Mouse (Mus musculus) limb, embryonic 10.5 days (tissue): ENCODE data around the gene Ier2. TPM values are rescaled to one million over a fixed set of nuclear protein-coding genes. Genes with fewer than 3 reads are reported as not detected.
A peak's percentile ranks its signal among the peaks of the same experiment; 100 is the strongest.

Experiments
- DNase-seq: peaks from one replicate; pipeline ENCODE4 v3.0.0-alpha.2; 2017; ENCODE audit warnings: low spot score
- H3K27ac ChIP-seq: fragments of 300-500 bp; sonication (generic); 2 replicates; pipeline ENCODE4 v1.5.1; 2016; ENCODE audit warnings: mild to moderate bottlenecking
- H3K27me3 ChIP-seq: fragments of 300-500 bp; sonication (generic); 2 replicates; pipeline ENCODE4 v1.6.1; 2016; ENCODE audit warnings: low read depth, mild to moderate bottlenecking; ENCODE audit not compliant: poor library complexity, severe bottlenecking
- H3K36me3 ChIP-seq: fragments of 300-500 bp; sonication (generic); 2 replicates; pipeline ENCODE4 v1.6.1; 2016; ENCODE audit warnings: mild to moderate bottlenecking, moderate library complexity
- H3K4me1 ChIP-seq: fragments of 300-500 bp; sonication (generic); 2 replicates; pipeline ENCODE4 v1.6.1; 2016
- H3K4me3 ChIP-seq: fragments of 300-500 bp; sonication (generic); 2 replicates; pipeline ENCODE4 v1.5.1; 2016; ENCODE audit warnings: mild to moderate bottlenecking, moderate library complexity
- H3K9me3 ChIP-seq: fragments of 300-500 bp; sonication (generic); replicated peaks from 2 replicates; pipeline ENCODE4 v1.6.1; 2016; ENCODE audit warnings: mild to moderate bottlenecking
- WGBS: fragments of 180-500 bp; shearing (Covaris S2); methylation state at CpG from one replicate; pipeline ENCODE4 v1.1.7; 2016; 5-methylcytosine and 5-hydroxymethylcytosine counted together
- polyA plus RNA-seq: library from polyadenylated mRNA; unstranded; fragments of >200 nt; fragmentation: Nextera tagmentation; extraction: Ambion mirVana; gene quantifications from 2 replicates; pipeline ENCODE4 v1.2.1, GENCODE M21; 2016

The Ier2 gene
- polyA plus RNA-seq, 1 experiment from 2014 or later, result 199 TPM

DNA sequence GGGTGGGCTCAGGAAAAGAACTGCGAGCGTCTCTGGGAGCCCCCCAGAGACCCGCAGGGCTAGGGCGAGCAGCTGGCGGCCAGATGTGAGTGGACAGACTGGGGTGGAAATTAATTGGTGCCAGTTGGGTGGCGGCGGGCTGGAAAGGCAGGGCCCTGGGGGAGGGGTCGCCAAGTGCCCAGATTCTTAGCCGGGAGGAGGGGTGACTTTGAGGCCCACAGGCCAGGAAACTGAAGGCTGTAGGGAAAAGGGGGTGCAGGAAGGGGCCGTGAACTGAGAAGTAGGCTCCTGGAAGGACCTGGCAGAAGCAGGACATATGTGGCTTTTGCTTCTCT, 6.5 kb downstream of the Ier2 start:
- no peaks in the 10 kb centered on the region for H3K9me3 ChIP-seq
- peak overlapping the region; percentile 54 for H3K4me3 ChIP-seq
- H3K36me3 ChIP-seq, result 0 out of 2 replicates have a peak, but pooled peaks cover 3% of the 10 kb centered on the region
- H3K4me1 ChIP-seq, result peaks cover 72% of the 10 kb centered on the region
- peak overlapping the region; percentile 98 for H3K27ac ChIP-seq
- no peaks in the 10 kb centered on the region for H3K27me3 ChIP-seq
- WGBS, result under 1% methylated on average over 10 of the region's 10 CpGs
- DNase-seq, result peak; percentile 99

DNA sequence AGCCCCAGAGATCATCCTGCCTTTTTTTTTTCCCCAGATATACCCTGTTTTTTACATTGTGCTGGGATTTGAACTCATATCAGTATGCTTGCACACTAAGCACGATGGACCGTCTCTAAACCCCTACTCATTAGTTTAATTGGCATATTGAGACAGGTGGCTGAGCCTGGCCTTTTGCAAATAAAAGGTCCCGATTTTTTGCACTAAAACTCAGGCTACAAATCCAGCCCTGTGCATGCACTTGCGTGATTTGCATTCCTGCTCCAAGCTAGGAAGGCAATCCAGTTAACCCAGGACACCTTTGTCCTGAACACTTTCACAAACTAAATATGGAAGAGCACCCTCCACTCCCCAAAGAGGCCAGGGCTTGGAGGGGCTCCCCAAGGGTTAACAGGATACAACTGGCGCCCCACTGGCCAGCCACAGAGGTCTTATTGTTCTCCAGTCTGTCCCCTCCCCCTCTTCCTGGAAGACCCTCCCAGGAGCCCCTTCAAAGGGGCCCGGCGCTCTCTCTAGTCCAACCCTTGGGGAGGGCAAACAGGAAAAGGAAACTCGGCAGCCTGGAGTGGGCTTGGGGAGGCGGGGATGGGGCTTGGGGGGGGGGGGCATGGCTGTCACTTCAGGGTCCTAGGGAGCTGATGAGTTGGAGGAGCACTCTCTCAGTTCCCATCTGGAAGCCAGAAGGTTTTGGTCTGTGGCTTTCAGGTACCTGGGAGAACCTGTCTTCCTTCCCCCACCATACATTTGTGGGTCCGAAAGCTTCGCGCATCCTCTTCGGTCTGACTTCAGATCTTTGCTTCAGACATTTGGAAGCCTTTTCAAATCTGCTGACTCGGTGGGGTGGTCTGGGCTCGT, 7.1 kb downstream of the Ier2 start:
- Histone ChIP-seq H3K27me3 (no peaks in the 10 kb centered on the region), H3K36me3 (0 out of 2 replicates have a peak, but pooled peaks cover 3% of the 10 kb centered on the region), H3K4me1 (peaks cover 77% of the 10 kb centered on the region), H3K4me3 (peak overlapping the region; percentile 54), H3K27ac (peak overlapping the region; percentile 98), H3K9me3 (no peaks in the 10 kb centered on the region)
- peak; percentile 89 for DNase-seq
- WGBS, result under 1% methylated on average over 15 of the region's 15 CpGs

DNA sequence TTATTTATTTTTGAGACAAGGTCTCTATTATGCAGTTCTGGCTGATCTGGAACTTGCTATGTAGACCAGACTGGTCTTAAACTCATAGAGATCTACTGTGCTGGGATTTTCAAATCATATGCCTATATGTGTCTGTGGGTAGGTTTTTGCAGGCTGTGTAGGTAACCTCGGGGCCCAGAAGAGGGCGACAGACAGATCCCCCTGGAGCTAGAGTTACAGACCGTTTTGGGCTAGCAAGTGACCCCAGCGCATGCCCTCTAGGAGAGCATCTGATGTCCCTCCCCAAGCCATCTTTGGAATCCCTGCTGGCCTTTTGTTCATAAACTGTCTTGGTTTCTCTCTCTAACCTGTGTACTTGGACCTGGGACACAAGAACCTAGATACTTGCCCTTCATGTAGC, 8.1 kb downstream of the Ier2 start:
- no peak for DNase-seq
- Histone ChIP-seq H3K4me1 (peaks cover 75% of the 10 kb centered on the region), H3K27me3 (no peaks in the 10 kb centered on the region), H3K36me3 (0 out of 2 replicates have a peak, but pooled peaks cover 3% of the 10 kb centered on the region), H3K27ac (peak overlapping the region; percentile 98), H3K4me3 (peak overlapping the region; percentile 54), H3K9me3 (no peaks in the 10 kb centered on the region)
- WGBS, result 33% methylated on average over 4 of the region's 4 CpGs

DNA sequence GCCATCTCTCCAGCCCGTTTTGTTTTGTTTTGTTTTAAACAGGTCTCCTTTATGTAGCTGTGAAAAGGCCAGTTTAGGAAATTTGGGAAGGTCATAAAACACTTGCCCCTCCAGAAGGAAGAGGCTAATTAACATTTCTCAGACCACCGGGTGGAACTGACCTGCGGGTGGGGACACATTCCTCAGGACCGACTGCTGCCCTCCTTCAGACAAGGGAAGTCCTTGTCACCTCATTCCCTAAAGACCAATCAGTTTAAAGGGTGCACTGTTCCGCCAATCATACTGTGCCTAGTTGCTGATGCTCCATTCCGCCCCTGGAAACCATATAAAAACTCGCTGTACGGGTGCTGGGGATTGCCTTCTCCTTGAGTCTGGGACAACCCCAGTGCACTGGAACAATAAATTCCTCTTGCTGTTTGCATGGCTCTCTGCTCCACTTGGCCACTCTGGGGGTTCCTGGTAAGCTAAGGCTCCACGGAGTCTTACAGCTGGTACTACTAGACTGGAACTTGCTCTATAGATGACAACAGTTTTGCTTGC, 9.5 kb downstream of the Ier2 start:
- 51% methylated on average over 9 of the region's 9 CpGs for WGBS
- Histone ChIP-seq H3K4me3 (peak overlapping the region; percentile 31), H3K27me3 (no peaks in the 10 kb centered on the region), H3K9me3 (no peaks in the 10 kb centered on the region), H3K36me3 (no peaks in the 10 kb centered on the region), H3K27ac (peak overlapping the region; percentile 81), H3K4me1 (peaks cover 61% of the 10 kb centered on the region)
- DNase-seq, result no peak

DNA sequence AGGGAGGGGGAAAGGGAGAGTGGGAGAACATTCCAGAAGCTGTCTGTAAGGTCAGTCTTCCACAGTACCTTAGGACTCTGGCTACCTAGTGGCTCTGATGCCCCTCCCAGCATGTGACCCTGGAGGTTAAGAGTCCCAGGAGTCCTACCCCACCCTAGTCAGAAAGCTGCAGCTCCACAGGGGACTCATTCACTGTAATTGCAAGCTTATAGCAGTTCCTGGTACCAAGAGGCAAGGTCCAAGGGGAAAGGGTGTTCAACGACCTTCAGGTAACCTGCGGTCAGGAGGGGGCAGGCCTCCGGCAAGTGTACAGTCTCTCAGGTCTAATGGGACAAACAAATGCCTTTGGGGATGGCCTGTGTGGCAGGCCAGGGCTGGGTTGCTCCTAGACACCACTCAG, 12.4 kb downstream of the Ier2 start:
- Histone ChIP-seq H3K9me3 (no peaks in the 10 kb centered on the region), H3K36me3 (no peaks in the 10 kb centered on the region), H3K27me3 (no peaks in the 10 kb centered on the region), H3K4me3 (0 out of 2 replicates have a peak overlapping the region, but pooled peaks have one; percentile 4), H3K4me1 (peaks cover 44% of the 10 kb centered on the region), H3K27ac (peak overlapping the region; percentile 85)
- no peak for DNase-seq
- 59% methylated on average over 3 of the region's 3 CpGs for WGBS

DNA sequence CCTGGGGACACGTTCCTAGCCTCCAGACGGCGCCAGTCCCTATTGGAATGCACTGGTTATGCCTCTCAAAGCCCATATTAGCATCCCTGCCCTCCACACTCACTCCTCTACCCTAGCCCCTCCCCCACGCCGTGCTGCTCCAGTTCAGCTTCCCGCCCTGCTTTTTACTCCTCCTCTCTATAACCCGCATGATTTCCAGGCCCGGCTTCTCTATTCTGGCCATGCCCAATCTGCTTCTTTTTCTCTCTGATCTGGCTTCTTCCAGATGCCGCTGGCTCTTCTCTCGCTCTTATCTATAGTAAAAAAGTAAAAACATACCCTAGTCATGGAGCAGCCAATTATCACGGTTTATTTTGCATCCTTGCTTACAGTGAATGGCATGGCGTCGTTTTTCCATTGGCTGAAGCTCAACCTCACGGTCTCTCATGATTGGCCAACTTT, 15.2 kb downstream of the Ier2 start:
- Histone ChIP-seq H3K4me1 (peaks cover 37% of the 10 kb centered on the region), H3K9me3 (no peaks in the 10 kb centered on the region), H3K4me3 (peak overlapping the region; percentile 41), H3K27ac (peak overlapping the region; percentile 85), H3K36me3 (no peaks in the 10 kb centered on the region), H3K27me3 (no peaks in the 10 kb centered on the region)
- DNase-seq, result peak; percentile 87
- WGBS, result 3% methylated on average over 14 of the region's 14 CpGs

DNA sequence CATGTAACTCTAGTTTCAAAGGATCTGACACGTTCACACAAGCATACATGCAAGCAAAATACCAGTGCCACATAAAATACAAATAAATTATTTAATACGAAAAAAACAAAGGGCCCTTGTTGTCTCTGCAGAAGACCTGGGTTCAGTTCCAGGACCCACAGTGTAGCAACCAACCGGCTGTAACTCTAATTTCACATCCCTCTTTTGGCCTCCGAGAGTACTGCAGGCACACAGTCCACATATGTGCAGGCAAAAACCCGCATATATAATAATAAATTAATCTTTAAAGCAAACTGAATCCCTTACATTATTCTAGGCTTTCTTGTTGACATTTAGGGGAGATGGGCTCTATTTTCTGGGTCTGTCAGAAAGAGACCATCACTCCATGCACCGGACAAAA, 15.9 kb downstream of the Ier2 start:
- Histone ChIP-seq H3K27ac (peak overlapping the region; percentile 85), H3K4me1 (peaks cover 41% of the 10 kb centered on the region), H3K27me3 (no peaks in the 10 kb centered on the region), H3K36me3 (no peaks in the 10 kb centered on the region), H3K4me3 (peak overlapping the region; percentile 41; the same call in 1 of the 2 replicates), H3K9me3 (no peaks in the 10 kb centered on the region)
- no peak for DNase-seq
- WGBS, result 56% methylated on average over 6 of the region's 6 CpGs

DNA sequence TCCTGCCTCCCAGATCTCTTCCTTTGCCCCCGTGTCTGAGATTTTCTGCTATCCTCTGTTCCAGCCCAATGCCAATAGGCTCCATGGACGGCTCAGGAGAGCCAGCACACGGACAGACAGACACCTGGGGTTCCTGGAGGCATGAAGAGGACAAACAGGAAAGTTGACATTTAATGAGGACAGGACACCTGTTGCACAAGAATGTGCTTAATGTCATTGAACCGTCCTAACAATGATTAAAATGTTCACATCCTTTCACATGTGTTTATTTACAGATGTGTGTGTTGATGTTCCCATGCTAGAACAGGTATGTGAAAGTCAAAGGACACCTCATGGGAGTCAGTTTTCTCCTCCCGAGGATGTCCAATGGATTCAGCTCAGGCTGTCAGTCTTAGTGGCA, 19.6 kb downstream of the Ier2 start:
- Histone ChIP-seq H3K4me1 (peaks cover 43% of the 10 kb centered on the region), H3K9me3 (no peaks in the 10 kb centered on the region), H3K36me3 (no peaks in the 10 kb centered on the region), H3K27ac (no peak overlapping the region), H3K4me3 (no peak overlapping the region), H3K27me3 (no peaks in the 10 kb centered on the region)
- WGBS, result 75% methylated on average over 5 of the region's 5 CpGs
- DNase-seq, result no peak

DNA sequence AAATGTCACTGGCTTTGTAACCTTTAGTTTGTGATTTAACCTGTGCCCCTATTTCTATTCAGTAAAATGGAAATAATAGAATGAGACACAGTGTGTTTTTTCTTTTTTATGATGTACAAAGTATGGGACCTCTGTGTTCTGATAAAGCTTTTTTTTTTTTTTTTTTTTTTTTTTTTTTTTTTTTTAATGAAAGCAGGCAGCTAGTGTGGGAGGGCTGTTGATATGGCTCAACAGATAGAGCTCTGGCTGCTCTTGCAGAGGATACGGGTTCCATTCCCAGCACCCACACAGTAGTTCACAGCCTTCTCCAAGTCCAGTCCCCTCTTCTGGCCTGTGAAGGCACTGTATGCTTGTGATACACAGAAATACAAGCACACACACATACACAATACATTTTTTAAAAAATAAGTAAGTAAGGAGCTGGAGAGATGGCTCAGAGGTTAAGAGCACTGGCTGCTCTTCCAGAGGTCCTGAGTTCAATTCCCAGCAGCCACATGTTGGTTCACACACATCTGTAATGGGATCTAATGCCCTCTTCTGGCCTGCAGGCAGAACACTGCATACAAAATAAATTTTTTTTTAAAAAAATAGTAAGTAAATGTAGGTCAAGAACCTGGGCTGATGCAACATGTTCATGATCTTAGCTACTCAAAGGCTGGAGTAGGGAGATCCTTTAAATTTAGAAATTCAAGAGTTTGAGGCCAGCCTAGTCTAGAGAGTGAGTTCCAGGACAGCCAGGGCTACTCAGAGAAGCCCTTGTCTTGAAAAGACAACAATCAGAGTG, 20.9 kb downstream of the Ier2 start:
- H3K9me3 ChIP-seq, result no peaks in the 10 kb centered on the region
- H3K36me3 ChIP-seq, result no peaks in the 10 kb centered on the region
- peaks cover 45% of the 10 kb centered on the region for H3K4me1 ChIP-seq
- no peak for DNase-seq
- no peak overlapping the region for H3K4me3 ChIP-seq
- 93% methylated on average over 1 of the region's 1 CpGs for WGBS
- no peaks in the 10 kb centered on the region for H3K27me3 ChIP-seq
- 0 out of 2 replicates have a peak overlapping the region, but pooled peaks have one; percentile 57 for H3K27ac ChIP-seq

DNA sequence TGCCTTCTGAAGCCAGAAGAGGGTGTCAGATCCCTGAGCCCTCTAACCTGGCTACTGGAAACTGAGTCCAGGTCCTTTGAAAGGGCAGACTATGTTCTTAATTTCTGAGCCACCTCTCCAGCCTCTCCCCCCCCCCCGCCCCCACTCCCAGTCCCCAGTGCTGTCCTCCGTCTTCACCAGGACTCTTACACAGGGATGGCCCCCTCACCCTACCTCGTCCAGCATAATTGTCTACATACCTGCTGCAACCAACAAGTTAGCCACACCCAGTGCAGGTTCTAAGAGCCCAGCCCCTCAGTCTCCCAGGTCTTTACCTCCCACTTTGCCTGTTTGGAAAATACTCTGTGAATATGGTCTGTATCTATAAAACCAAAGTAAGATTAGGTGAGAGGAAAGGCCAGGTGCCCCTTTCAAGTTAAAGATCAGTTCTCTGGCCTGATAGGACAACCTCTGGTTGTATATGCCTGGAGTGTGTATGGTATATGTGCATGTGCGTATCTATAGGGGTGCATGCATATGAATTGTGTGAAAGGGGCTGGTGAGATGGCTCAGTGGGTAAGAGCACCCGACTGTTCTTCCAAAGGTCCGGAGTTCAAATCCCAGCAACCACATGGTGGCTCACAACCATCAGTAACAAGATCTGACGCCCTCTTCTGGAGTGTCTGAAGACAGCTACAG, 21.9 kb downstream of the Ier2 start:
- Histone ChIP-seq H3K4me1 (peaks cover 55% of the 10 kb centered on the region), H3K4me3 (0 out of 2 replicates have a peak overlapping the region, but pooled peaks have one; percentile 65), H3K27ac (peak overlapping the region; percentile 95), H3K27me3 (peaks cover 4% of the 10 kb centered on the region; the same call in 1 of the 2 replicates), H3K36me3 (no peaks in the 10 kb centered on the region), H3K9me3 (no peaks in the 10 kb centered on the region)
- no peak for DNase-seq
- WGBS, result 71% methylated on average over 6 of the region's 7 CpGs

DNA sequence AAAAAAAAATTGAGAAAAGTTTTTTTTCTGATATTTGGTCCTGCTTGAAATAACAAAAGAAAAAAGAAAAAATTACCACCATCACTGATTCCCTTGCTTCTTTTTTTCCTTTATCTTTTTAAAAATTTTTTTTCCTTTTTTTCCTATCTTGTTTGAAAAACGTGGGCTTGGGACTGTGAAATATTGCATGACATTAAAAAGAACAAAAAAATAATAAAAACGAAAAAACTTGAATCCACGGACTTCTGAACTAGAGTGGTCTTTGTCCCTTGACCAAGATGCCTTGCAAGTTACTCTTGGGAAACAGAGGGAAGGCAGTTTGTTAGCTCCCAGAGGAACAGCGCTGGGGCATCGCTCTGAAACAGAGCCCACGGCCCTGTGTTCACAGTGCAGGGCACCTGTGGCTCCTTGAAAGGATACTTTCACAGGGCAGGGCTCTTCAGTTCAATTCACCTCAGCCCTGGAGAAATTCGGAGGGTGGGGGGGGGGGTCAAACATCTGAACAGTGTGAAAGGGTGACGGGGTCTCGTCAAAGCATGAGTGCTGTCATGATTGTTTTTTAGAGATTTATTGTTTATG, 22.6 kb downstream of the Ier2 start:
- 38% methylated on average over 9 of the region's 9 CpGs for WGBS
- peak overlapping the region; percentile 95 for H3K27ac ChIP-seq

More for the DNA sequence above, 22.6 kb downstream of the Ier2 start:
- peaks cover 58% of the 10 kb centered on the region for H3K4me1 ChIP-seq
- DNase-seq, result no peak
- H3K27me3 ChIP-seq, result peaks cover 5% of the 10 kb centered on the region; the same call in 1 of the 2 replicates
- H3K36me3 ChIP-seq, result no peaks in the 10 kb centered on the region
- peak overlapping the region; percentile 65 for H3K4me3 ChIP-seq
- no peaks in the 10 kb centered on the region for H3K9me3 ChIP-seq
